Mouse (Mus musculus): ENCODE results near the gene Xirp2. TPM values are rescaled to one million over a fixed set of nuclear protein-coding genes. Genes with fewer than 3 reads are reported as not detected.
A peak's percentile ranks its signal among the peaks of the same experiment; 100 is the strongest.

The Xirp2 gene
- polyA plus RNA-seq, 1 experiment from 2014 or later = not detected

- Histone ChIP-seq H3K9me3 (ENCODE audit: low read length) (no peaks in the 10 kb centered on the region), H3K4me2 (ENCODE audit: low read depth, low read length) (no peak overlapping the region), H3K27ac (ENCODE audit: low read depth) (no peak overlapping the region), H3K36me3 (replicated peaks; ENCODE audit: insufficient read depth, low read length) (no peaks in the 10 kb centered on the region), H3K27me3 (ENCODE audit: insufficient read depth, low read length) (no peaks in the 10 kb centered on the region), H3K4me3 (ENCODE audit: low read depth, low read length) (no peak overlapping the region), H3K4me1 (ENCODE audit: insufficient read depth) (no peaks in the 10 kb centered on the region), H3K9ac (replicated peaks) (no peak overlapping the region)
- no peak for DNase-seq
- ATAC-seq = no peak
- 75% methylated on average over 6 of the region's 6 CpGs for WGBS (ENCODE audit: insufficient replicate concordance)
- TF ChIP-seq EP300 (IDR thresholded peaks at IDR 0.05; ENCODE audit: low read depth) (no peak), CTCF (IDR thresholded peaks at IDR 0.05; ENCODE audit: low read depth) (no peak)
Measured at GRCm38 (mm10) chr2:67539426-67539825, 93.6 kb downstream of the Xirp2 start.

DNA sequence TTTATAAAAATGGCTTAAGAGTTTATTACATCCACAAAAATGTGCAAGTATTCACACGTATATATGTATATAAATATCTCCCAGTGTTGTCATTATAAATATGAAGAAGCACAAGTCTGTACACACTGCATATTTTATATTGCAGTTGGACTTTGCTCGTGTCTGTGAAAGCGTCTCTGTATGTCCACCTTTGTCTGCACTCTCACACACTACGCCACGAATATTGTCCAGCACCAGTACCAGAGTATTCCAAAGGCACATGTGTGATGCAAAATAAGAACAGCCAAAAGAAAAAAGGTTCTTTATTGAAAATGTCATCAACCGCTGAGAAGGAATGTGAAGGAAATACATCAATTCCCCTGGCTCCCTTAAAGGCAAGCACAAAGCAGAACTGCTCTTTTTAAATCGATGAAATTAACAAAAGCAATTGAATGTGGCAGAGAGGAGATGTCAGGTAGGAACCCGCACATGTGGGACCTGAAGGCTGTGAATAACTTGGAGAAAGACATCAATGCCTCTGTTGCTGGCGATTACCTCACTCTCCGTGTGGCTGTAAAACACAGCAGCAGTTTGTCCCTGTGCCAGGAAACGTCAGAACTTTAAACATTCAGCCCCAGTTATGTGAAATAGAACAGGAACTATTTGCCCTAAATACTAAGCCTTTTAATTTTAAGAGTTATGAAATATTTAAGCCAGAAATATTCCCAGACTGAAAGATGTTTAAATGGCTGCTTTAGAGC is 96.3 kb downstream of the Xirp2 start:
- no peak overlapping the region for H3K4me2 ChIP-seq (ENCODE audit: low read depth, low read length)
- DNase-seq (no peak), ATAC-seq (no peak)
- no peaks in the 10 kb centered on the region for H3K9me3 ChIP-seq (ENCODE audit: low read length)
- H3K27me3 ChIP-seq (ENCODE audit: insufficient read depth, low read length) = no peaks in the 10 kb centered on the region
- no peaks in the 10 kb centered on the region for H3K4me1 ChIP-seq (ENCODE audit: insufficient read depth)
- H3K27ac ChIP-seq (ENCODE audit: low read depth) = no peak overlapping the region
- H3K36me3 ChIP-seq (replicated peaks; ENCODE audit: insufficient read depth, low read length) = no peaks in the 10 kb centered on the region
- 74% methylated on average over 11 of the region's 11 CpGs for WGBS (ENCODE audit: insufficient replicate concordance)
- no peak overlapping the region for H3K9ac ChIP-seq (replicated peaks)
- no peak for TF ChIP-seq CTCF (IDR thresholded peaks at IDR 0.05; ENCODE audit: low read depth)
- TF ChIP-seq EP300 (IDR thresholded peaks at IDR 0.05; ENCODE audit: low read depth) = no peak
- no peak overlapping the region for H3K4me3 ChIP-seq (ENCODE audit: low read depth, low read length)

DNA sequence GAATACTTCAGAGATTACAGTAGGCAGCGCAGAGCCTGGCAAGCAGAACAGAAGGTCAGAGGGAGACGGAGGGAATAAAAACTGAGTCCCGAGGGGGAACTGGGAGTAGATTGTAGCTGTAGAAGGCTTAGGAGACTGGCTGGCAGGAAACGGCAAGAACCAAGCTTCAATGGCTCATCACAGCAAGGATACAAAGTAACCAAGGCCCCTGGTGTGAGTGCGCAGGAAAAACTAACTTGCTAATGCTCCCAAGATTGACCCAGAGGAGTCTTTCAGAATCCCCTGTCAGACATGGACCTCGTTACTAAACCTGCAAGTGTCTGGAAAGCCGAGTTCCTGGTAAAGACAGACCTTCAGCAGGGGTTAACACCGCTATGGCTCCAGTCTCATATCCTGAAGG is 98.6 kb downstream of the Xirp2 start:
- no peaks in the 10 kb centered on the region for H3K27me3 ChIP-seq (ENCODE audit: insufficient read depth, low read length)
- no peak for DNase-seq
- 64% methylated on average over 8 of the region's 8 CpGs for WGBS (ENCODE audit: insufficient replicate concordance)
- H3K4me1 ChIP-seq (ENCODE audit: insufficient read depth) = no peaks in the 10 kb centered on the region
- no peak for TF ChIP-seq EP300 (IDR thresholded peaks at IDR 0.05; ENCODE audit: low read depth)
- no peak overlapping the region for H3K9ac ChIP-seq (replicated peaks)
- H3K4me3 ChIP-seq (ENCODE audit: low read depth, low read length) = no peak overlapping the region
- no peak overlapping the region for H3K4me2 ChIP-seq (ENCODE audit: low read depth, low read length)
- ATAC-seq = no peak
- H3K9me3 ChIP-seq (ENCODE audit: low read length) = no peaks in the 10 kb centered on the region
- no peak overlapping the region for H3K27ac ChIP-seq (ENCODE audit: low read depth)
- no peaks in the 10 kb centered on the region for H3K36me3 ChIP-seq (replicated peaks; ENCODE audit: insufficient read depth, low read length)

GRCm38 (mm10) chr2:67564851-67565479 is 119.2 kb downstream of the Xirp2 start:
- H3K4me2 ChIP-seq (ENCODE audit: low read depth, low read length) = peak overlapping the region; percentile 65
- H3K36me3 ChIP-seq (replicated peaks; ENCODE audit: insufficient read depth, low read length) = no peaks in the 10 kb centered on the region
- no peak for ATAC-seq
- H3K27me3 ChIP-seq (ENCODE audit: insufficient read depth, low read length) = peaks cover 27% of the 10 kb centered on the region
- no peak for DNase-seq
- H3K4me1 ChIP-seq (ENCODE audit: insufficient read depth) = no peaks in the 10 kb centered on the region
- WGBS (ENCODE audit: insufficient replicate concordance) = 3% methylated on average over 23 of the region's 23 CpGs
- no peaks in the 10 kb centered on the region for H3K9me3 ChIP-seq (ENCODE audit: low read length)
- H3K27ac ChIP-seq (ENCODE audit: low read depth) = no peak overlapping the region
- peak overlapping the region; percentile 49 for H3K4me3 ChIP-seq (ENCODE audit: low read depth, low read length)
- no peak for TF ChIP-seq EP300 (IDR thresholded peaks at IDR 0.05; ENCODE audit: low read depth)
- TF ChIP-seq CTCF (IDR thresholded peaks at IDR 0.05; ENCODE audit: low read depth) = 0 out of 2 replicates have a peak, but pooled peaks have one; percentile 9
- H3K9ac ChIP-seq (replicated peaks) = no peak overlapping the region

DNA sequence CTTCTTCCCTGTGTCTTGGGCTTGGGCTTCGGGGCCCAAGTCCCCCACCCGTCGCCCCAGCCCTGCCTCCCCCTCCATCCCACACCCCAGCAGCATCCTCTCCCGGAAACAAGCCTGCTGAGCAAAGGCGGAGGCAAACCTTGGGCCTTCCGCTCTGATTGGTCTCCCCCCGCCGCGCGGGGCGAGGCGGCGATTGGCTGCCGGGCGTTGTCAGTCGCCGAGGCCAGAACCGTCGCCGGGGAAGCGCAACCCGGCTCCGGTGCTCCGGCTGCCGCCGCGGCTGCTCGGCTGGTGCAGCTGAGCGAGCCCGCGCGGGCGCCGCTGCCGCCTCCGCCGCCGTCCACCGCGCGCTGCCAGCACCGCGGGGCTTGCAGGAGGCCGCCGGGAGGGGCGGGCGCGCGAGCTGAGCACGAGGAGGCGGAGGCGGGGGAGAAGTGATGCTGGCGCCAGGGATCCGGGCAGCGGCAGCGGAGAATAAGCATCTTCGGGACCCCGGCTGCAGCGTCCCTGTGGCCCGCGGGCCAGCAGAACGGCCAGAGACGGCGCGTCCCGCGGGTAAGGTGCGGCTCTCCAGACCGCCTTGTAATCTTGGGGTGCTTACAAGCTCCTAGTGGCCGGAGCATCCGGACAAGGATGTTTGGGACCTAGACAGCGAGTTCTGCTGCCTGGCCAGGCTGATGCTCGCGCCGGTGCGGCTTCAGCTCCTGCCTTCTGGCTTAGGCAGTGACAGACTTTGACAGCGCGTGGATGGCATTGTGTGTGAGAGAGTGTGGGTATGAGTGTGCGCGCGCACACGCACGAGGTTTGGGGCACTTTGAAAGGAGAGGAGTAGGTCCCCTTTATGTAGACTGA is 119.9 kb downstream of the Xirp2 start, which contains the start of gene B3galt1:
Gene B3galt1, plus strand, starts transcription at position 392 of the 852 bp plus-strand sequence.
- Histone ChIP-seq H3K4me3 (ENCODE audit: low read depth, low read length) (peak within 1 kb of the TSS; percentile 49), H3K4me1 (ENCODE audit: insufficient read depth) (no peaks in the 10 kb centered on the region), H3K4me2 (ENCODE audit: low read depth, low read length) (peak within 1 kb of the TSS; percentile 65), H3K9ac (replicated peaks) (0 out of 2 replicates have a peak within 1 kb of the TSS, but pooled peaks have one; percentile 21), H3K27me3 (ENCODE audit: insufficient read depth, low read length) (peaks cover 27% of the 10 kb centered on the region), H3K27ac (ENCODE audit: low read depth) (no peak within 1 kb of the TSS), H3K36me3 (replicated peaks; ENCODE audit: insufficient read depth, low read length) (no peaks in the 10 kb centered on the region), H3K9me3 (ENCODE audit: low read length) (no peaks in the 10 kb centered on the region)
- TF ChIP-seq CTCF (IDR thresholded peaks at IDR 0.05; ENCODE audit: low read depth) (no peak), EP300 (IDR thresholded peaks at IDR 0.05; ENCODE audit: low read depth) (no peak)
- DNase-seq (peak; percentile 59), ATAC-seq (peak; percentile 88)
- WGBS (ENCODE audit: insufficient replicate concordance) = 1% methylated on average over 78 of the region's 83 CpGs

GRCm38 (mm10) chr2:67566566-67566965 is 120.8 kb downstream of the Xirp2 start:
- DNase-seq = no peak
- H3K9me3 ChIP-seq (ENCODE audit: low read length) = no peaks in the 10 kb centered on the region
- H3K27me3 ChIP-seq (ENCODE audit: insufficient read depth, low read length) = peaks cover 27% of the 10 kb centered on the region
- no peak for TF ChIP-seq CTCF (IDR thresholded peaks at IDR 0.05; ENCODE audit: low read depth)
- no peak for TF ChIP-seq EP300 (IDR thresholded peaks at IDR 0.05; ENCODE audit: low read depth)
- H3K9ac ChIP-seq (replicated peaks) = no peak overlapping the region
- H3K36me3 ChIP-seq (replicated peaks; ENCODE audit: insufficient read depth, low read length) = no peaks in the 10 kb centered on the region
- ATAC-seq = no peak
- WGBS (ENCODE audit: insufficient replicate concordance) = 6% methylated on average over 12 of the region's 12 CpGs
- H3K27ac ChIP-seq (ENCODE audit: low read depth) = no peak overlapping the region
- no peaks in the 10 kb centered on the region for H3K4me1 ChIP-seq (ENCODE audit: insufficient read depth)
- H3K4me2 ChIP-seq (ENCODE audit: low read depth, low read length) = peak overlapping the region; percentile 65
- peak overlapping the region; percentile 49 for H3K4me3 ChIP-seq (ENCODE audit: low read depth, low read length)

Measured in liver, postnatal 0 days (tissue).